Mouse (Mus musculus): ENCODE measurements around the gene Hyal3. TPM values are rescaled to one million over a fixed set of nuclear protein-coding genes. Genes with fewer than 3 reads are reported as not detected.
A peak's percentile ranks its signal among the peaks of the same experiment; 100 is the strongest.
"Not testable (repeated sequence)": the region's sequence is repeated elsewhere in the genome, so short reads cannot be mapped to it uniquely, and the experiment has no call there.

The Hyal3 gene
- total RNA-seq, 2 experiments from 2014 or later: 2.0 to 2.1 TPM

GRCm38 (mm10) chr9:107568331-107569261 lies 12.0 kb upstream of the Hyal3 start:
- Histone ChIP-seq H3K4me3 (peak overlapping the region; percentile 91), H3K27ac (peak overlapping the region; percentile 96)
- DNase-seq (ENCODE audit: low spot score in 2 of 2): peak; percentile 79
- no peak for TF ChIP-seq CTCF (conservative IDR thresholded peaks at IDR 0.05)

GRCm38 (mm10) chr9:107569270-107569669 lies 11.3 kb upstream of the Hyal3 start:
- TF ChIP-seq CTCF (conservative IDR thresholded peaks at IDR 0.05): no peak

GRCm38 (mm10) chr9:107570016-107570415 lies 10.6 kb upstream of the Hyal3 start:
- no peak for TF ChIP-seq CTCF (conservative IDR thresholded peaks at IDR 0.05)

More at GRCm38 (mm10) chr9:107569270-107569669, 11.3 kb upstream of the Hyal3 start:
- H3K27ac ChIP-seq: peak overlapping the region; percentile 96
- no peak for DNase-seq (ENCODE audit: low spot score in 2 of 2)
- H3K4me3 ChIP-seq: peak overlapping the region; percentile 91

GRCm38 (mm10) chr9:107570845-107571244 lies 9.8 kb upstream of the Hyal3 start:
- H3K4me3 ChIP-seq: no peak overlapping the region; the same call in 1 of the 2 replicates
- H3K27ac ChIP-seq: no peak overlapping the region
- no peak for DNase-seq (ENCODE audit: low spot score in 2 of 2)
- TF ChIP-seq CTCF (conservative IDR thresholded peaks at IDR 0.05): no peak

More at GRCm38 (mm10) chr9:107570016-107570415, 10.6 kb upstream of the Hyal3 start:
- no peak overlapping the region; the same call in 1 of the 2 replicates for H3K27ac ChIP-seq
- peak overlapping the region; percentile 91 for H3K4me3 ChIP-seq
- no peak for DNase-seq (ENCODE audit: low spot score in 2 of 2)

- DNase-seq (ENCODE audit: low spot score in 2 of 2): no peak
- no peak for TF ChIP-seq CTCF (conservative IDR thresholded peaks at IDR 0.05)
- Histone ChIP-seq H3K4me3 (no peak overlapping the region), H3K27ac (no peak overlapping the region)
These were observed 8.9 kb upstream of the Hyal3 start for GRCm38 (mm10) chr9:107571534-107572326.

- H3K4me3 ChIP-seq: no peak overlapping the region
- no peak for DNase-seq (ENCODE audit: low spot score in 2 of 2)
- no peak for TF ChIP-seq CTCF (conservative IDR thresholded peaks at IDR 0.05)
- no peak overlapping the region for H3K27ac ChIP-seq
These were observed 8.3 kb upstream of the Hyal3 start for GRCm38 (mm10) chr9:107572327-107572662.

- H3K27ac ChIP-seq; DNase-seq (ENCODE audit: low spot score in 2 of 2); H3K4me3 ChIP-seq: not testable (repeated sequence)
- TF ChIP-seq CTCF (conservative IDR thresholded peaks at IDR 0.05): peak; percentile 56
These were observed 6.8 kb upstream of the Hyal3 start for GRCm38 (mm10) chr9:107573774-107574173.

- Histone ChIP-seq H3K27ac (no peak overlapping the region), H3K4me3 (no peak overlapping the region)
- no peak for DNase-seq (ENCODE audit: low spot score in 2 of 2)
- TF ChIP-seq CTCF (conservative IDR thresholded peaks at IDR 0.05): no peak
These were observed 4.8 kb upstream of the Hyal3 start for GRCm38 (mm10) chr9:107575579-107576356.

- no peak for TF ChIP-seq CTCF (conservative IDR thresholded peaks at IDR 0.05)
- peak within 1 kb of the TSS; percentile 47 for H3K4me3 ChIP-seq
- peak within 1 kb of the TSS; percentile 76 for H3K27ac ChIP-seq
- peak; percentile 47 to 58 for DNase-seq (ENCODE audit: low spot score in 2 of 2)
These were observed 4.1 kb upstream of the Hyal3 start, which contains the start of gene Hyal1 for GRCm38 (mm10) chr9:107576357-107577107. TSS of gene Hyal1 (plus strand) at chr9:107576927.

GRCm38 (mm10) chr9:107577871-107578270 lies 2.7 kb upstream of the Hyal3 start:
- Histone ChIP-seq H3K27ac (peak overlapping the region; percentile 15; the same call in 1 of the 2 replicates), H3K4me3 (no peak overlapping the region)
- no peak for TF ChIP-seq CTCF (conservative IDR thresholded peaks at IDR 0.05)
- no peak for DNase-seq (ENCODE audit: low spot score in 2 of 2)

GRCm38 (mm10) chr9:107578587-107578986 lies 2.0 kb upstream of the Hyal3 start, which contains the start of gene Naa80:
TSS of gene Naa80 (plus strand) at chr9:107578887.
- no peak for TF ChIP-seq CTCF (conservative IDR thresholded peaks at IDR 0.05)
- H3K4me3 ChIP-seq: no peak within 1 kb of the TSS
- DNase-seq (ENCODE audit: low spot score in 2 of 2): no peak
- H3K27ac ChIP-seq: peak within 1 kb of the TSS; percentile 92

All from layer of hippocampus, adult 2 months (tissue).